Mouse (Mus musculus) heart, postnatal 0 days (tissue): ENCODE data around the gene Igsf9.

Source experiments
- CTCF ChIP-seq: IDR thresholded peaks from 2 replicates; pipeline ENCODE4 v1.5.1; 2016; ENCODE audit warnings: antibody characterized with exemption, control low read depth, low read depth
- EP300 ChIP-seq: IDR thresholded peaks from 2 replicates; pipeline ENCODE4 v1.6.1; 2016; ENCODE audit warnings: antibody characterized with exemption, low read depth

DNA sequence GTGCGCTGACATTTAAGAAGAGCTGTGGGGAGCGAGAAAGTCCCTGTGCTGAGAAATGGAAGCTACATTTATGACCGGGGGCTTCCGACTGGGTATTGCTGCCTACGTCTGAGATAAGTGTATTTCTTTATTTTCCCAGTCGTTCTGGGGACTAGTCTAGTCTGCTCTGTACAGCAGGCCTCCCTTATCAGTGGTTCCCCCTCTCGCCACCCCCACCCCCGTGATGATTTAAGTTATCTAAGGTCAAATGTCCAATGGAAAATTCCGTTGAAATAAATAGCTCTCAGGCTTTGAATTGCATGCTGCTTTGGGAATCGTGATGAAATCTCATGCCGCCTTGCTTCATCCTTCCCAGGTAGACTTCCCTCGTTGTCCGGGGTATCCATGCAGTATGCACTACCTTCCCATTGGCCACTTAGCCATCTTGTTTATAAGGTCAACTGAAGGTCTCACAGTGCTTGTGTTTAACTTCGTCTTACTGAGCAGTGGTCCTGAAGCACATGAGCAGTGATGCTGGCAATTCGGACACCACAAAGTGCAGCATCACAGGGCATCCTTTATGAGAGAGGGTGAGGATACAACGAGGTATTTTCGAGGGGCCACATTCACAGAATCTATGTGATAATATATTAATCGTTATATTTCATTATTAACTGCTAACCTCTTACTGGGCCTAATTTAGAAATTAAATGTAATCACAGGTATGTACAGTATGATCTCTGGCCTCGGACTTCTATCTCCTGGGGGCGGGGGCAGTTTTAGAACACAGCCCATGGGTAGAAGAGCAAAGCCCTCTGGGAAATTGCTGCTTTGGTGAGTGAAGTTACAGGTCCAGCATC lies 48.4 kb upstream of the Igsf9 start:
- TF ChIP-seq CTCF (no peak), EP300 (no peak)
